Mouse (Mus musculus): ENCODE data around the gene Acvrl1. TPM values are rescaled to one million over a fixed set of nuclear protein-coding genes. Genes with fewer than 3 reads are reported as not detected.

The Acvrl1 gene
- polyA plus RNA-seq, 1 experiment = 28.9 TPM

DNA sequence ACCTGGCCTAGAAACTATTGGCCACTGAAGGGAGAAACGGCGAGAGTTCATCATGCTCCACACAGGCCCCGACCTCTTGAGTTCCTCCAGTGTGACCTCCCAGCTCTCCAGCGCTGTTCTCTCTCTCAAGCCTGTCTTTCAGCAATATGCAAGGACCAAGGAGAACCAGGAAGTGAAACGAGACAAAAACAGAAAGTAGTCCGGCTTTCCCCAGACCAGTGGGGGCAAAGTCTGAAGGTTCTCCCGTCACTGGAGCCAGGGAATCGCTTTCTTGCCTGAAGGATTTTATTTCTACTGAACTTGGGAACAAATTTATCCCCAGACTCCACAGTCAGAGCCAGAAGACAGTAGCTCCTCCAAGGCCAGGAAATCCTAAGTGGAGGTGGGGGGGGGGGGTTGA lies 16.5 kb downstream of the Acvrl1 start:
- 61% methylated on average over 8 of the region's 8 CpGs for WGBS
- peak overlapping the region; percentile 31 for H3K27ac ChIP-seq (ENCODE audit: insufficient read depth, low read length)
- no peaks in the 10 kb centered on the region for H3K36me3 ChIP-seq (ENCODE audit: control insufficient read depth, insufficient read depth, low read length)
- no peak overlapping the region for H3K4me3 ChIP-seq (ENCODE audit: extremely low read depth, insufficient read depth, insufficient read length)
- H3K4me1 ChIP-seq (ENCODE audit: control insufficient read depth, insufficient read depth, insufficient read length) = peaks cover 22% of the 10 kb centered on the region
- TF ChIP-seq POLR2A (IDR thresholded peaks at IDR 0.05; ENCODE audit: low read depth, low read length) (no peak), CTCF (IDR thresholded peaks at IDR 0.05; ENCODE audit: extremely low read depth, insufficient read depth, insufficient read length, insufficient replicate concordance) (no peak)
- H3K27me3 ChIP-seq (ENCODE audit: control insufficient read depth, insufficient read depth, low read length) = no peaks in the 10 kb centered on the region
- DNase-seq (ENCODE audit: low read depth in 1 of 2, low spot score in 2 of 2) = no peak

DNA sequence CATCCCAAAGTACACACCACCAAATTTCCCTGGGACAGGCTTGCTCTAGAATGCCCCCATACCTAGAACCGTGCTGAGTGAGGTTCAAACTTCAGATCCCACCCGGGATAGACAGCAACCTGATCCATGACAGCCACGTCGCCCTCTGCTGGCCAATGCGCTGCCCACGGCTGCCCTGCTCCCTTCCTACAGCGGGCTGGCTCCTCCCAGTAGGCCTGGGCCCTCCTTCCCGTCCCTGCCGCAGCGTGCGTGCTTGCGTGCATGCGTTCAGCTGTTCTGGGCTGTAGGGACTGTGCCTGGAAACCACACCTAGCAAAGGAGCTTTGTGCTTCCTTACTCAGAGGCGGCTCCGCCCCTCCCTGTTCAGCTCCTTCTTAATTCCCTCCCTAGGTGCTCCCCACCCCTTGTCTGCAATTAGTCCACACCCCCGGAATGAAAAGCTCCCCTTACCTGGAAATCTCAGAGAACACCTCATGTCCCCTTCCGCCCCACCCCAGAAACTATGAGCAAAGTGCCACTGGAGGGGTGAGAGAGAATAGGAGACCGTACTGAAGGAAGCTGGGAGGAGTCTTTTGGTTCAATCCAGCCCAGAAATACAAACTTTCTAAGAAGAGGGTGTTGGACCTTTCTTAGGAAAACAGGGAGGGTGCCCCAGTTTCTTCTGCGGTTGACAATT lies 17.2 kb downstream of the Acvrl1 start:
- H3K36me3 ChIP-seq (ENCODE audit: control insufficient read depth, insufficient read depth, low read length) = no peaks in the 10 kb centered on the region
- DNase-seq (ENCODE audit: low read depth in 1 of 2, low spot score in 2 of 2) = peak; percentile 71 to 91
- peaks cover 22% of the 10 kb centered on the region for H3K4me1 ChIP-seq (ENCODE audit: control insufficient read depth, insufficient read depth, insufficient read length)
- peak overlapping the region; percentile 76 for H3K27ac ChIP-seq (ENCODE audit: insufficient read depth, low read length)
- no peaks in the 10 kb centered on the region for H3K27me3 ChIP-seq (ENCODE audit: control insufficient read depth, insufficient read depth, low read length)
- WGBS = 3% methylated on average over 19 of the region's 19 CpGs
- H3K4me3 ChIP-seq (ENCODE audit: extremely low read depth, insufficient read depth, insufficient read length) = peak overlapping the region; percentile 27; the same call in 1 of the 2 replicates
- TF ChIP-seq POLR2A (IDR thresholded peaks at IDR 0.05; ENCODE audit: low read depth, low read length) (peak; percentile 72), CTCF (IDR thresholded peaks at IDR 0.05; ENCODE audit: extremely low read depth, insufficient read depth, insufficient read length, insufficient replicate concordance) (peak; percentile 96)

DNA sequence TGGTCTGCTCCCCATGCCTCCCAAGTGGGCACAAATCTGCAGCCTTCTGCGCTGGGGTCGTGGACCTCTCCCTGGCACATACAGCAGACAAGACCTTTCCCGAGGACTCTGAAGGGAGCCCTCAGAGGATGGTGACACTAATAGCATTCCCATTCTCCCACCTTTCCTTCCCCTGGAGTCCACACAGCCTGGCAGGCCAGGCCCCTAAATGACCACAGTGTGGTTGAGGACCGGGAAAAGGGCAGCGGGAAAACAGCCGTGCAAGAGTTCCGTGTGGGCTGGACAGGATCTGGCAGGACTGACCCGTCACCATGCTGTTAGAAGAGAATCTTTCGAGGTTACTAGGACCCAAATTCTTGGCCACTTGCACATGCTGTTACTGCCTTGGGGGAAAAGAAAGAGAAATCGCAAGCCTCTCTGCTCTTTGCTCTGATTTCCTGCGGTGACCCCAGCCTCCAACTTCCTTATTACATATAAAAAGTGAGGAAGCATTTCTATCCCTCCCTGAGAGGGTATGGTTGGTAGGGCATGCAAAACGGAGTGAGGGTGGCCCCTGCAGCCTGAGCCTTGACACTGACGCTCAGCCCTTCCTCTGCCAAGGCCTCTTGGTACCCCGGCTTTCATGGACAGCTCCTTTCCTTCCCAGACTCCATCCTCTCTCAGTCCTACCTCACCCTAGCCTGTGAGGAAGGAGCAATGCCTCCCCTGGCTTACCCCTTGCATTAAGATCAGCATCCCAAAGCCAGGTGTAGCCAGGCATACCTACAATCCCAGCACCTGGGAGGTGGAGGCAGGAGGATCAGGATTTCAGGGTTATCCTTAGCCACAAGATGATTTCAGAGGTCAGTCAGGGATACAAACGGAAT lies 18.0 kb downstream of the Acvrl1 start:
- H3K36me3 ChIP-seq (ENCODE audit: control insufficient read depth, insufficient read depth, low read length) = no peaks in the 10 kb centered on the region
- no peaks in the 10 kb centered on the region for H3K27me3 ChIP-seq (ENCODE audit: control insufficient read depth, insufficient read depth, low read length)
- peak overlapping the region; percentile 76 for H3K27ac ChIP-seq (ENCODE audit: insufficient read depth, low read length)
- WGBS = 10% methylated on average over 15 of the region's 15 CpGs
- peaks cover 22% of the 10 kb centered on the region for H3K4me1 ChIP-seq (ENCODE audit: control insufficient read depth, insufficient read depth, insufficient read length)
- H3K4me3 ChIP-seq (ENCODE audit: extremely low read depth, insufficient read depth, insufficient read length) = peak overlapping the region; percentile 4; the same call in 1 of the 2 replicates
- DNase-seq (ENCODE audit: low read depth in 1 of 2, low spot score in 2 of 2) = no peak
- TF ChIP-seq POLR2A (IDR thresholded peaks at IDR 0.05; ENCODE audit: low read depth, low read length) (no peak), CTCF (IDR thresholded peaks at IDR 0.05; ENCODE audit: extremely low read depth, insufficient read depth, insufficient read length, insufficient replicate concordance) (no peak)

- DNase-seq (ENCODE audit: low read depth in 1 of 2, low spot score in 2 of 2) = no peak
- H3K4me1 ChIP-seq (ENCODE audit: control insufficient read depth, insufficient read depth, insufficient read length) = peaks cover 22% of the 10 kb centered on the region
- H3K36me3 ChIP-seq (ENCODE audit: control insufficient read depth, insufficient read depth, low read length) = no peaks in the 10 kb centered on the region
- 14% methylated on average over 16 of the region's 16 CpGs for WGBS
- H3K4me3 ChIP-seq (ENCODE audit: extremely low read depth, insufficient read depth, insufficient read length) = peak overlapping the region; percentile 19
- TF ChIP-seq CTCF (IDR thresholded peaks at IDR 0.05; ENCODE audit: extremely low read depth, insufficient read depth, insufficient read length, insufficient replicate concordance) (no peak), POLR2A (IDR thresholded peaks at IDR 0.05; ENCODE audit: low read depth, low read length) (no peak; the same call in 1 of the 2 replicates)
- H3K27me3 ChIP-seq (ENCODE audit: control insufficient read depth, insufficient read depth, low read length) = no peaks in the 10 kb centered on the region
- peak overlapping the region; percentile 76 for H3K27ac ChIP-seq (ENCODE audit: insufficient read depth, low read length)
Observed at GRCm38 (mm10) chr15:101147115-101147909, 19.0 kb downstream of the Acvrl1 start.

DNA sequence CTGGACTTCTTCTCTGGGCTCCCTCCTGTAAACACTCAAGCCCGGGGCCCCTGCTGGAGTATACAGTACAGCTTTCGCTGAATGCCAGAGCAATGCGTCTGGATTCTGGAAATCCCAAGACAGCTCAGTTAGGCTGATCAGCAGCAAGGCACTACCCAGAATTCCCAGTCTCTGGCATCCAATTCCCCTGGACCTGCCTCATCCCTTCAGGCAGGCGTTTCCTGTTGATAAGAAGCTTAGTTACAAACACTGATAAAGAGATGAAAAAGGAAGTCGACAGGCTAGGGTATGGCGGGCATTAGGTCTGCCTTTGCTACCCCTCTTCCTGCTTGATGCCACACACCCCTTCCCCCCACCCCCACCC lies 19.6 kb downstream of the Acvrl1 start:
- Histone ChIP-seq H3K4me1 (ENCODE audit: control insufficient read depth, insufficient read depth, insufficient read length) (peaks cover 22% of the 10 kb centered on the region), H3K4me3 (ENCODE audit: extremely low read depth, insufficient read depth, insufficient read length) (no peak overlapping the region), H3K27ac (ENCODE audit: insufficient read depth, low read length) (peak overlapping the region; percentile 76; the same call in 1 of the 2 replicates), H3K36me3 (ENCODE audit: control insufficient read depth, insufficient read depth, low read length) (no peaks in the 10 kb centered on the region), H3K27me3 (ENCODE audit: control insufficient read depth, insufficient read depth, low read length) (no peaks in the 10 kb centered on the region)
- WGBS = 14% methylated on average over 6 of the region's 6 CpGs
- DNase-seq (ENCODE audit: low read depth in 1 of 2, low spot score in 2 of 2) = no peak
- no peak for TF ChIP-seq CTCF (IDR thresholded peaks at IDR 0.05; ENCODE audit: extremely low read depth, insufficient read depth, insufficient read length, insufficient replicate concordance)
- no peak for TF ChIP-seq POLR2A (IDR thresholded peaks at IDR 0.05; ENCODE audit: low read depth, low read length)

DNA sequence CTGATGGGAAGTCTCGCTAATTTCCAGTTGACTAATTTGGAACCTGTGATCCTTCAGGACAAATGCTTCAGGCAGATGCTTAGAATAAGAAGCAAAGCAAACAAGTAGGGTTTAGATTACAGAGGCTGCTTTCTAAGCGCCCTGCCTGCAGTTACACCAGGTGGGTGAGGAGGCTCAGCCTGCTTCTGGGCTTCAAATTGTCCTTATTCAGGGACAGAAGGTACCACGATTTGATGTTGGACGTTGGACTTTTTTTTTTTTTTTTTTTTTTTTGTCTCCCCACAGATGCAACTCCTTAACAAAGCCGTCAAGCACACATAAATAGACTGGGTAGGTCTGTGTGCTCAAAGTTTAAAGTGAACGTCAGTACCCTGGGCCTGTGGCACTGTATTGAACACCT lies 20.3 kb downstream of the Acvrl1 start:
- no peak overlapping the region for H3K27ac ChIP-seq (ENCODE audit: insufficient read depth, low read length)
- TF ChIP-seq CTCF (IDR thresholded peaks at IDR 0.05; ENCODE audit: extremely low read depth, insufficient read depth, insufficient read length, insufficient replicate concordance) (no peak), POLR2A (IDR thresholded peaks at IDR 0.05; ENCODE audit: low read depth, low read length) (no peak)
- H3K4me1 ChIP-seq (ENCODE audit: control insufficient read depth, insufficient read depth, insufficient read length) = peaks cover 22% of the 10 kb centered on the region
- H3K27me3 ChIP-seq (ENCODE audit: control insufficient read depth, insufficient read depth, low read length) = no peaks in the 10 kb centered on the region
- H3K4me3 ChIP-seq (ENCODE audit: extremely low read depth, insufficient read depth, insufficient read length) = no peak overlapping the region
- no peak for DNase-seq (ENCODE audit: low read depth in 1 of 2, low spot score in 2 of 2)
- 65% methylated on average over 6 of the region's 6 CpGs for WGBS
- H3K36me3 ChIP-seq (ENCODE audit: control insufficient read depth, insufficient read depth, low read length) = no peaks in the 10 kb centered on the region

Data from spleen, adult 2 months (tissue).